Mouse (Mus musculus): Measurements from ENCODE around the gene Ankrd44.

The Ankrd44 gene

GRCm38 (mm10) chr1:54807832-54808231 is 118.4 kb downstream of the Ankrd44 start:
- DNase-seq: no peak

GRCm38 (mm10) chr1:54806116-54806850 is 119.9 kb downstream of the Ankrd44 start:
- DNase-seq: no peak

DNA sequence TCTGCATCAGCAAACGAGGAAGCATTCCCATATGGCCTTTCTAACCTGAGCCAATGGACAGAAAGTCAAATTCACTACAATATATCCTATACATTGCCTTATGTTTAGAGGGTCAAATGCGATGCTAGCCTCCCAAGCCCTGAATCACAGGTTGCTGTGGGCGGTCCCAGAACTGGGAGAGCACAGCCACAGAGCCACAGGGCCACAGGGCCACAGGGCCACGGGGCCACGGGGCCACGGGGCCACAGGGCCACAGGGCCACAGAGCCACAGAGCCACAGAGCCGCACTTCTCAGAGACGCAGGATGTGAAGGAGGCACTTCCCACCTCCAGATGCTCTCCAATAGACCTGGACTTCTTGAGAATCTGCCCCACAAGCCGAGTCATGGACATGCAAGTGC is 121.8 kb downstream of the Ankrd44 start:
- DNase-seq: no peak

DNA sequence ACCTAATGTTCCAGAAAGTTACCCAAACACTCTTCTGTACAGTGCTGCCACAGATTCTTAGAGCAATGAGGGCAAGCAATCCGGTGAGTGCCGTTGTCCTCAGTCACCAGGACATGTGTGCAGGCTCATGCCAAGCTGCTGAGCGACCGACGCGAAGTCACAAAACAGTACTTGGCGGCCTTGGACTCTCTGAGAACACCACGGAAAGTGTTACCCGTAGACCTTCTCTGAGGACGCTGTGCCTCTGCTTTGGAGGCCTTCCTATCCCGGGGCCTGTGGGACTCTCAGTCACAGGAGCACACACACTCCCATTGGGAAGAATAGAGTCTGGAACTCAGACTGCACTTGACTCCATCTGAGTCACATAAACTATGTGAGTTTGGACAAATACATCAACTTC is 123.5 kb downstream of the Ankrd44 start:
- DNase-seq: no peak

DNA sequence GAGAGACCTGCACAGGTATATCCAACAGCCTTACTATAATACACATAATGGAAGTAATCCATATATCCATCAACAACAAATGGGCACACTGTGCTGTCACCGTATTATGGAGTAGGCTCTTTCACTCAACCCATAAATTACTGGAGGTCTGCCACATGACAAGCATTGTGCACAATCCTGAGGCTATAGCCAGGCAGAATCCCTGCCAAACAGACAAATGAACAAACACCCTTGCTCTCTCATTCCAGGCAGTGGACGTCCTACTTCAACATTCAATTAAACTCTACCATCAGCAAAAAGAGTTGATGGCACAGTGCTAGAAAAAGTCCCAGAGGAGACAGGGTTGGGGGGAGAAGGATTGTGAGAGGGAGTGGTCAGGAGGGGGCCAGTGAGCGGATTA is 124.9 kb downstream of the Ankrd44 start:
- no peak for DNase-seq

- no peak for DNase-seq
Observed at GRCm38 (mm10) chr1:54799421-54799820, 126.8 kb downstream of the Ankrd44 start.

- DNase-seq: no peak
Observed at GRCm38 (mm10) chr1:54798415-54798814, 127.8 kb downstream of the Ankrd44 start.

GRCm38 (mm10) chr1:54794709-54795108 is 131.5 kb downstream of the Ankrd44 start:
- no peak for DNase-seq

GRCm38 (mm10) chr1:54791406-54791805 is 134.8 kb downstream of the Ankrd44 start:
- DNase-seq: no peak

DNA sequence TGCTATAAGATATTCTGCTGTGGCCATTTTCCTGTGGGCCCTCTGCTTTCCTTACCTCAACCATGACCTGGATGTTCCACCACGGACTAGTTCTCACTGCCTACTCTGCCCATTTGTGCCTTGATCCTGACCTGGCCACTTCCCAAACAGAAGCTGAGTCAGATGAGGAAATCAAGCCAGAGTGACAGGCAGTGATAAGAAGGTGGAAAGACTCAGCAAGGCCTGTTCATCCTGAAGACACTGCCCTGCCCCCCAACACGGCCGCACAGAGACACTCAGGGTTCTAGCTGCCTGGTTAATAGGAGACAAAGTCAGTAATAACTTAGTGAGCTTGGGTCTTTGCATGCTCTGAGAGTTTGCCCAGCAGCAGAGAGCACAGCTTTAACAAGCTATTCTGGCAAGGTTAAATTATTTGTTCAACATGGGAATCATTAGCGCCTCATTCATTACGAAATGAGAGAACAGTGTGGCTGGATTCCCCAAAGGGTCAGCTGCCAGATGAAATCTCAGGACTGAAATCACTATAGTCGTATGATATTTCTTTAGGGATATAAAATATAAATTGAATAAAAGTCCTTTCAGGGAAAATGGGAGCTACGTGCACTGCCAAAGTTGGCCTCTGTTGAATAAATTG is 136.7 kb downstream of the Ankrd44 start:
- no peak for DNase-seq

- no peak for DNase-seq
Observed at GRCm38 (mm10) chr1:54788337-54788736, 137.8 kb downstream of the Ankrd44 start.

GRCm38 (mm10) chr1:54778151-54778550 is 148.0 kb downstream of the Ankrd44 start:
- DNase-seq: no peak

DNA sequence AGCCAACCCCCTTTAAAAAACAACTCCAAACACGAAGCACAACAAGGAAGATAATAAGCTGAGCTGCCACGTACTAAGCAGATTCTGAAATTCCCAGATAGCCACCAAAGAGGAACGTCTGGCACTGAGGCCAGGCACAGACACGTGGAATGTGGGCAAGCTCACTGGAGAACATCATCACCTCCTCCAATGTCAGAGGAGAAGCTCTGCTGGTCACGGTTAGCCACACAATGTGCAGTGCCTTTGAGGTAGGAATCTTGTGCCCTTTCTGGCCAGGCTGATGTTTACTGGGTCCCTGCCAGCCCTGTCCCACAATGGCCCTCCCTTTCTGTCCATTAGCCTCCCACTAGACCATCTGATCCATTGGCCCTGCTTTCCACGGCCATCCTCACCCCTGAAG is 149.1 kb downstream of the Ankrd44 start:
- no peak for DNase-seq

DNA sequence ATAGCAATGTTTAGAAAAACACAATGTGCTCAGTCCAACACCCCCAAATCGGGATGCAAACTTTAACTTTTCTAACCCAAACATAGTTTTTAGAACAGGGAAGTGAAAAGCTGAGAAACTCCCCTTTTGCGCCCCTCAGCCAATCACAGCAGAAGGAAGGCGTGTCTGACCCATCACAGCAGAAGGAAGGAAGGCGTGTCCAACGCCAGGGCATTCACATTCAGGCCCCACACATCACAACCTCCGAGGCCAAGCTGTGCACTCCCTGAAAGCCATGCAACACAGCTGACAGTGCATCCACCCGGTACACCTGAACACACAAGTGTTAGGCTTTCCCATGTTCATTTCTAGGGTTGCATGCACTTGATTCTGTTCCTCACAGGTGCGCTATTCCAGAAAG is 150.1 kb downstream of the Ankrd44 start:
- DNase-seq: no peak

DNA sequence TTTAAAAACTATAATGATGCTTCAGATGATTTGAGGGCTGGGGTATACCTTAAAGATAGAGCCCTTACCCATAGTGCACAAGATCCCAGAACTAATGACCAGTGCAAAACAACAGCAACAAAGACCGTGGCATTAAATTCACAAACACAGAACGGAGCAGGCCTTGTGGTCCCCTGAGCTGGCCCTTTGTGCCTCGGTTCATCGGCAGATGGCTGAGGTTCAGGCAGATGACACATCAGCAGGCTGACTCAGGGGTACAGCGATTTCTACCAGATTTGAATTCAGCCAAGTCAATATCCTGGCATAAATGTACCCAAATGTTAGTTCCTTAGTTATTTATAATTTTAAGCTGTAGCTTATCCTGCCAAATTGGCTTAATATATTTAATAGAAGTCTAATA is 153.3 kb downstream of the Ankrd44 start:
- DNase-seq: no peak

GRCm38 (mm10) chr1:54771471-54771870 is 154.7 kb downstream of the Ankrd44 start:
- no peak for DNase-seq

DNA sequence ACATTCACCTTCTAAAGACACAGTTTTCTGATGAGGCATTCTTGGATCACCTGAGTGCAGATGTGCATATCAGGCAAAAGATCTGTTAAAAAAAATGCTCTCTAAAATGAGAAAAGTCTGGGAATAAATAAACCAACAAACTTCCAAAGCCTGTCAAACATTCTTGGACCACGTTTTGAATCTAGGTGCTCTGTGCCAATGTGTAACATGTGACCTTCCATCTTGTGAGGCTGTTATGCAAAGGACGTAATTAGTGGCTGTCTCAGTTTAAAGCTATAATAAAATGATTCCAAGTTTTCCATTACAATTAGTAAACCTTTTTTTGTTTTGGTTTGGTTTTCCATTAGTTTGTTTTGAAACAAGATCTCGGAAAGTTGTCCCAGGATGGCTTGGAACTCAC is 159.0 kb downstream of the Ankrd44 start:
- DNase-seq: no peak

DNA sequence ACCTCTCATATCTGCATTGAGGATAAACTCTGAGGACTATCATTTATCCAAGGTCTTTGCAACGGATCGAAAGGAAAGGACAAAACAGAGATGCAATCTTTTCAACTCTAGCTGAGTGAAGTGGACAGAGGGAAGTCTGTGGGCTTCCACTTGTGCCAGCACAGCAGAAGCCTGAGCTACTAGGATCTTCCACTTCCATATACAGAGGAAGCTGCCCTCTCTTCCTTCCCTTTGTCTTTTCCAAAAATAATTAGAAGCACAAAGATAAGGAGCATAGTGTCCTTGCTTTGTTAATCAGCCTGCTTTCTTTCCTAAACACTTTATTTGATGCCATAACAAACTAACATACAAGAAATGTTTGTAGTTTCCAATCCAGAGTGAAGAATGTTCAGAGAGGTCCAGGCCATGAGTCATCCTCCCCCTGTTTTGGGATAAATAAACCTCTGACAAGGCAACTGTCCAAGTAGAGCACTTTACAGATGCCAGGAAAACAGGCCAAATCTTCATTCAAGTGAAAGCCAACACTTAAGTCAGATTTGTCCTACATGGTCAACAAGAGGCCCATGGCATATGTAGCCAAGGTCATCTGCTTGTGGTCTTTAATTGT is 160.5 kb downstream of the Ankrd44 start:
- DNase-seq: no peak

GRCm38 (mm10) chr1:54762216-54762807 is 163.9 kb downstream of the Ankrd44 start:
- no peak for DNase-seq

DNA sequence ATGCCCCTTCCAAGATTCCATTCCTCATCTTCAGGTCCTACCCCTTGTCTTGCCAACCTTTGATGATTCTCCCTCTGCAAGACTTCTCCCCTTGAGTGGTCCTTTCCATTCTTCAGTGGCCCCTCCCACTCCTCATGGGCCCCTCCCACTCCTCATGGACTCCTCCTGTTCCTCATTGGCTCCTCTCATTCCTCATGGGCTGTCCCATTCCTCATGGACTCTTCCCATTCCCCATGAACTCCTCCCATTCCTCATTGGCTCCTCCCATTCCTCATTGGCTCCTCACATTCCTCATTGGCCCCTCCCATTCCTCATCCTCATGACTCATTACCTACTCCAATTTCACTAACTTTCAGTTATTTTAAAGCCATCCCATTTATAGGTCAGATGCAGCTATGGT is 166.3 kb downstream of the Ankrd44 start:
- no peak for DNase-seq

DNA sequence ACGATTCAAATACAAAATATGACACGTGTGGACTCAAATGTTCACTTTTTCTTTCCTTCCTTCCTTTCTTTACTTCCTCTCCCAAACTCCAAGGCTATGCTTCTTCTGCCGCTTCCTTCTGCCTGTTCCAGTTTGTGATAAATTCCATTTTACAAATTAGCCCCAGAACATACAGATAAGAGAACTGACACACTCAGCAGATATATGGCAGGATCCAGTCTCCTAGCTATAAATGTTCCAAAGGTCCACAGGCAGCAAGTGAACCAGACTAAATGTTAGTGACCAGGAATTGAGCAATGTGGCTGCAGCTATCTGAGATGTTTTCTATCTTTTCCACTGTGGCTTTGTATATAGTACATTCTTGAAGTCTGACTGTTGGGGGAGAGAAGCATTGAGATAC is 168.9 kb downstream of the Ankrd44 start:
- no peak for DNase-seq

GRCm38 (mm10) chr1:54755690-54756365 is 170.4 kb downstream of the Ankrd44 start:
- no peak for DNase-seq

- no peak for DNase-seq
Observed at GRCm38 (mm10) chr1:54749961-54750360, 176.2 kb downstream of the Ankrd44 start.
